Mouse (Mus musculus) myocyte (in vitro differentiated cells): ENCODE results near the gene Ces1h. TPM values are rescaled to one million over a fixed set of nuclear protein-coding genes. Genes with fewer than 3 reads are reported as not detected.

Experiments
- H3K27me3 ChIP-seq: one replicate; pipeline ENCODE4 v1.6.1; 2011; ENCODE audit not compliant: control insufficient read depth, insufficient read depth, insufficient read length
- H3K36me3 ChIP-seq: one replicate; pipeline ENCODE4 v1.6.1; 2011; ENCODE audit not compliant: control insufficient read depth, insufficient read depth
- H3K4me2 ChIP-seq: one replicate; pipeline ENCODE4 v1.6.1; 2011; ENCODE audit warnings: low read depth, control low read depth
- H3K4me3 ChIP-seq: one replicate; pipeline ENCODE4 v1.5.1; 2011; ENCODE audit warnings: mild to moderate bottlenecking, control low read depth, moderate library complexity
- H3K79me2 ChIP-seq: one replicate; pipeline ENCODE4 v1.6.1; 2011; ENCODE audit not compliant: control insufficient read depth, insufficient read depth
- H3ac ChIP-seq: one replicate; pipeline ENCODE4 v1.6.1; 2011; ENCODE audit not compliant: control insufficient read depth, insufficient read length
- CEBPB ChIP-seq: IDR thresholded peaks from 2 replicates; pipeline ENCODE4 v1.6.1; 2011; ENCODE audit warnings: mild to moderate bottlenecking, moderate library complexity; ENCODE audit not compliant: poor library complexity, insufficient read depth, severe bottlenecking
- E2F4 ChIP-seq: IDR thresholded peaks from one replicate; pipeline ENCODE4 v1.6.1; 2011; ENCODE audit warnings: mild to moderate bottlenecking, control low read depth, moderate library complexity; ENCODE audit not compliant: insufficient read depth
- MAX ChIP-seq: IDR thresholded peaks from one replicate; pipeline ENCODE4 v1.6.1; 2011; ENCODE audit warnings: low read depth, mild to moderate bottlenecking, control low read depth
- MYOD1 ChIP-seq, 3 experiments: IDR thresholded peaks; one replicate each; pipeline ENCODE4 v1.6.1; 2011; ENCODE audit warnings: control low read depth in 2 of 3, low read depth in 2 of 3, mild to moderate bottlenecking in 2 of 3, moderate library complexity in 1 of 3; ENCODE audit not compliant: insufficient read length in 2 of 3, control insufficient read depth in 1 of 3
- MYOG ChIP-seq, 3 experiments: IDR thresholded peaks; one replicate each; pipeline ENCODE4 v1.6.1; 2011; ENCODE audit warnings: control low read depth in 2 of 3, low read depth in 2 of 3, mild to moderate bottlenecking in 2 of 3; ENCODE audit not compliant: insufficient read length in 2 of 3, control insufficient read depth in 1 of 3, insufficient read depth in 1 of 3
- POLR2A ChIP-seq: IDR thresholded peaks from one replicate; pipeline ENCODE4 v1.6.1; 2011; ENCODE audit warnings: low read depth, mild to moderate bottlenecking, control low read depth, moderate library complexity; ENCODE audit not compliant: insufficient read length
- POLR2AphosphoS2 ChIP-seq: IDR thresholded peaks from one replicate; pipeline ENCODE4 v1.6.1; 2011; ENCODE audit warnings: low read depth, control low read depth; ENCODE audit not compliant: insufficient read length
- REST ChIP-seq: IDR thresholded peaks from one replicate; pipeline ENCODE4 v1.6.1; 2011; ENCODE audit warnings: mild to moderate bottlenecking, control low read depth, moderate library complexity; ENCODE audit not compliant: insufficient read depth, insufficient read length
- SRF ChIP-seq: IDR thresholded peaks from one replicate; pipeline ENCODE4 v1.6.1; 2011; ENCODE audit warnings: low read depth; ENCODE audit not compliant: control insufficient read depth, insufficient read length
- TCF12 ChIP-seq: IDR thresholded peaks from one replicate; pipeline ENCODE4 v1.6.1; 2011; ENCODE audit warnings: mild to moderate bottlenecking, control low read depth; ENCODE audit not compliant: poor library complexity, insufficient read depth, severe bottlenecking
- TCF3 ChIP-seq: IDR thresholded peaks from one replicate; pipeline ENCODE4 v1.6.1; 2011; ENCODE audit warnings: low read depth, control low read depth; ENCODE audit not compliant: insufficient read length
- USF1 ChIP-seq: IDR thresholded peaks from one replicate; pipeline ENCODE4 v1.6.1; 2011; ENCODE audit warnings: low read depth, mild to moderate bottlenecking, control low read depth, moderate library complexity
- polyA plus RNA-seq: library from polyadenylated mRNA; unstranded; fragments of >200 nt; fragmentation: generic; extraction: Trizol; gene quantifications from one replicate; pipeline ENCODE4 v1.2.1, GENCODE M21; 2012; ENCODE audit warnings: missing spikeins

Gene Ces1h
- polyA plus RNA-seq, 1 experiment = not detected

DNA sequence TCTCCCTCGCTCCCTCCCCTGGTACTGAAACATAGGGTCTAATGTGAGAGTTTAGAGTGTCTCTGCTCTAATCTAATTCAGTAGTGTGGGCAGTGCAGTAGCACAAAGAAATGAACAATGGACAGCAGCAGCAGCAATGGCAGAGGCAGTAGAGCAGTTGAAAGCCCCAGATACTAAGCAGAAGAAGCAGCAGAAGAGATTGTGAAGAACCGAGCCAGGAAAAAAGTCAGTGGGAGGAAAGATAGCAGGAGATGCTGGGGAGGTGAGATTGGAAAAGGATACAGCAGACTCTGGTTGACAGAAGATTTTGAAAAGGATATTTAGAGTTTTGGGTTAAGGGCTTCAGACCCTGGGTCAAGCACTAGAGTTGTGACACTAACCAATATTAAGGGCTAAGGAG, 64.0 kb downstream of the Ces1h start:
- Histone ChIP-seq H3K79me2 (no peaks in the 10 kb centered on the region), H3K36me3 (no peaks in the 10 kb centered on the region), H3K4me2 (no peak overlapping the region), H3ac (no peak overlapping the region), H3K27me3 (no peaks in the 10 kb centered on the region), H3K4me3 (no peak overlapping the region)
- TF ChIP-seq SRF (no peak), POLR2A (no peak), REST (no peak), CEBPB (no peak), E2F4 (no peak), MYOG (IDR thresholded peaks at IDR 0.05; ENCODE audit: control insufficient read depth in 1 of 3, insufficient read depth in 1 of 3, insufficient read length in 2 of 3, low read depth in 2 of 3) (no peak), MYOD1 (IDR thresholded peaks at IDR 0.05; ENCODE audit: control insufficient read depth in 1 of 3, insufficient read length in 2 of 3, low read depth in 2 of 3) (no peak), USF1 (no peak), MAX (no peak), TCF3 (no peak), TCF12 (no peak), POLR2AphosphoS2 (no peak)

Other genes starting within 250 kb of the Ces1h start
- not detected for gene Ces1c, start 248.4 kb downstream of the Ces1h start, polyA plus RNA-seq
- not detected for gene Ces1d, start 181.9 kb downstream of the Ces1h start, polyA plus RNA-seq
- gene Ces1e, start 150.1 kb downstream of the Ces1h start, polyA plus RNA-seq = not detected
- gene Ces1f, start 100.0 kb downstream of the Ces1h start, polyA plus RNA-seq = not detected
- not detected for gene Ces1g, start 42.4 kb downstream of the Ces1h start, polyA plus RNA-seq
- gene Ces5a, start 156.1 kb upstream of the Ces1h start, polyA plus RNA-seq = 0.08 TPM